Mouse (Mus musculus): ENCODE data around the gene Ccdc69. TPM values are rescaled to one million over a fixed set of nuclear protein-coding genes. Genes with fewer than 3 reads are reported as not detected.

Ccdc69 gene
- polyA plus RNA-seq, 1 experiment from 2014 or later, result 0.56 TPM

DNA sequence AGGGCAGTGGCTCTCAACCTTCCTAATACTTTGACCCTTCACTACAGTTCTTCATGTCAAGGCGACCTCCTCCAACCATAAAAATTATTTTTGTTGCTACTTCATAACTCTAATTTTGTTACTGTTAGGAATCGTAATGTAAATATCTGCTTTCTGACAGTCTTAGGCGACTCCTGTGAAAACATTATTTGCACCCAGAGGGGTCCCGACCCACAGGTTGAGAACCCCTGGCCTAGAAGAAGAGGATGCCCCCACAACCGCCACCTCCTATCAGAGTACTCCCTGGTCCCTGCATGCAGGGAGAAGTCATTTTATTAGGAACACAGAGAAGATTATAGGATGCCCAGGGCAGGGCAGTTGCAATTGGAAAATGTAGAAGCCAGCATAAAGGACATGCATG, 6.6 kb downstream of the Ccdc69 start:
- no peaks in the 10 kb centered on the region for H3K9me3 ChIP-seq (replicated peaks)
- H3K4me3 ChIP-seq (replicated peaks), result no peak overlapping the region
- H3K36me3 ChIP-seq, result no peaks in the 10 kb centered on the region
- 93% methylated on average over 5 of the region's 5 CpGs for WGBS
- no peaks in the 10 kb centered on the region for H3K4me1 ChIP-seq
- no peak for ATAC-seq (ENCODE audit: low FRiP score)
- H3K27ac ChIP-seq (replicated peaks), result no peak overlapping the region
- H3K27me3 ChIP-seq (replicated peaks), result 0 out of 2 replicates have a peak, but pooled peaks cover under 1% of the 10 kb centered on the region
- no peak overlapping the region for H3K4me2 ChIP-seq
- no peak overlapping the region for H3K9ac ChIP-seq (replicated peaks)

DNA sequence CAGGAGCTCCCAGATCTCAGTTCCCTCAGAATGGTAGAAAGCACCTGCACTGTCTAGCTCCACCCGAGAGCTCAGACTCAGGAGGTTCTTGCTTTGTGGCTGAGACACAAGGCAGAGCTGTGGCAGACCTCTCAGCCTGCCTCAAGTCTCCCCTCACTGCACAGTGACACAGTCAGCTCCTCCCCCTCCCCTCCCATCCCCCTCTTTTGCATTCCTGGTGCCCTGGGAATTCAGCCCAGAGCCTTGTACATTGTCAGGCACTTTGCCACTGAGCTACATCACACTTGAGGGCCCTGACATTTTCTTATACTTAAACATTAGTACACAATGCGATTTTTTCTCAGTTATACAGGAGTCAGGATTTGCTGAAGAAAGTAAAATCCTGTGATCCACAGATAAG, 8.9 kb downstream of the Ccdc69 start:
- Histone ChIP-seq H3K36me3 (no peaks in the 10 kb centered on the region), H3K27ac (replicated peaks) (no peak overlapping the region), H3K4me1 (no peaks in the 10 kb centered on the region), H3K27me3 (replicated peaks) (no peaks in the 10 kb centered on the region), H3K4me2 (no peak overlapping the region), H3K9ac (replicated peaks) (no peak overlapping the region), H3K9me3 (replicated peaks) (no peaks in the 10 kb centered on the region), H3K4me3 (replicated peaks) (no peak overlapping the region)
- no peak for ATAC-seq (ENCODE audit: low FRiP score)
- WGBS, result 60% methylated on average over 2 of the region's 2 CpGs

DNA sequence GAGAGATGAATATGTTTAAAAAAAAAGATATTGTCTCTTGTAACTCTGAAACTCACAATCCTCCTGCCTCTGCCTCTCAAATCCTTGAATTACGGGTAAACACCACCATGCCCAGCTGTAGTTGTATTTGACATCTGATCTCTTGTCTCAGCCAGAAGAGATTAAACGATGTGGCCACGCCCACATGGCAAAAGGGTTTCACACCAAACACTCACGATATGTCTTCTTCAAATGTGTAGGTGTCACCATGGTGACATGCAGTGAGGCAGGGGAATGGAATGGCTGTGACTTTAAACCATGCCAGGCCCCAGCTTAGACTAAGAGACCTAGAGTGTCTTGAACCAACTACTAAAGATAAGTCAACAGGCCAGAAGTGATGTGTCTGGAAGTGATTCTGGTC, 11.0 kb downstream of the Ccdc69 start:
- 72% methylated on average over 4 of the region's 4 CpGs for WGBS
- no peaks in the 10 kb centered on the region for H3K36me3 ChIP-seq
- no peak overlapping the region for H3K4me2 ChIP-seq
- H3K9ac ChIP-seq (replicated peaks), result no peak overlapping the region
- no peak for ATAC-seq (ENCODE audit: low FRiP score)
- H3K4me3 ChIP-seq (replicated peaks), result no peak overlapping the region
- H3K9me3 ChIP-seq (replicated peaks), result no peaks in the 10 kb centered on the region
- no peak overlapping the region for H3K27ac ChIP-seq (replicated peaks)
- H3K4me1 ChIP-seq, result no peaks in the 10 kb centered on the region
- H3K27me3 ChIP-seq (replicated peaks), result no peaks in the 10 kb centered on the region

DNA sequence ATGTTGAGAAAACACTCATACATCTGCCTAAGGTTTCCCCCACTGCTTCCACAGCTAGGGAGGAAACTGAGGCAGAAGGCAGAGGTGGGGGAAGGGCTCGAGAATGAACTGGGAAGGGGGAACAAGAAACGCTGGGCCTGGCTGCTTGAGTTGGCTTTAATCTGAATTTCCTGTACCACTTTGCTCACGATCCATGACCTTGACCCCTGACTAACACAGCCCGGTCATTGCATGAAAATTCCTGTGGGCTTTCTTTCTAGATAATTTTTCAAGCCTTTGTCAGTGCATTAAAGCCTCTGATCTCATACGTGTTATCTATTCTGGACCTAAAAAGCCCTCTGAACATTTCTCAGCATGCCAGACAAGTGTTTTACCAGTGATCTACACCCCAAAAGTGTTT, 15.1 kb downstream of the Ccdc69 start:
- ATAC-seq (ENCODE audit: low FRiP score), result no peak
- 57% methylated on average over 5 of the region's 5 CpGs for WGBS
- Histone ChIP-seq H3K4me1 (no peaks in the 10 kb centered on the region), H3K36me3 (no peaks in the 10 kb centered on the region), H3K9me3 (replicated peaks) (no peaks in the 10 kb centered on the region), H3K27ac (replicated peaks) (no peak overlapping the region), H3K4me2 (no peak overlapping the region), H3K4me3 (replicated peaks) (no peak overlapping the region), H3K27me3 (replicated peaks) (no peaks in the 10 kb centered on the region), H3K9ac (replicated peaks) (no peak overlapping the region)

DNA sequence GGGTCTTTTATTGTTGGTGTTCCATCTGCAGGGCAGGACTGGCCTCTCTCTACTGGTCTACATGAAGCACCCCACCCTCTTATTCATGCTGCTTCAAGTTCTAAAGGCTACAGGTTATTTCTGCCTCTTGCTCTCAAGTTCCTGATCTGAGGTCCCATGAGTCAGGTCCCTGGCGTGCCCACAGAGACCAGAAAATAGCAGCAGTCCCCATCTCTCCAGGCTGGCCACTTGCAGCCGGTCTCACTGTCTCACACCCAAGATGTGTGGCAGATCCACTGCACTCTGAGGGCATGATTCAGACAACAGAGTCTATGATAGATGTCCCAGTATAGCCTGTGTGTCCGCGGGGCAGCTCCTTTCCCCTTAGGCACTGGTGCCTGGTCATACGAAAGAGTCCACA, 17.1 kb downstream of the Ccdc69 start:
- Histone ChIP-seq H3K4me3 (replicated peaks) (no peak overlapping the region), H3K9ac (replicated peaks) (no peak overlapping the region), H3K36me3 (no peaks in the 10 kb centered on the region), H3K4me1 (no peaks in the 10 kb centered on the region), H3K27me3 (replicated peaks) (no peaks in the 10 kb centered on the region), H3K27ac (replicated peaks) (no peak overlapping the region), H3K9me3 (replicated peaks) (no peaks in the 10 kb centered on the region), H3K4me2 (no peak overlapping the region)
- 93% methylated on average over 5 of the region's 5 CpGs for WGBS
- ATAC-seq (ENCODE audit: low FRiP score), result no peak

DNA sequence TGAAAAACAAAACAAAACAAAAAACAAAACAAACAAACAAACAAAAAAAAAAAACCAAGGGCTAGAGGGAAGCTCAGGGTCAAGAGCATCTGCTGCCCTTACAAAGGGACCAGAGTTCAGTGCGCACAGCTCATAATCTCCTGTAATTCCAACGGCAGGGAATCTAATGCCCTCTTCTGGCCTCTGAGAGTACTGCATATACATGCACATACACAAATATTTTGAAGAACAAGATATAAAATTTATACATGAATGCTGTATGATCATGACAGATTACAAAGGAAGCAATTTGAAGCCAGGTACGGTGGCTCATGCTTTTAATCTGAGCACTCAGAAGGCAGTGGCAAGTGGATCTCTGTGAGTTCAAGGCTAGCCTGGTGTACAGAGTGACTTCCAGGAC, 20.4 kb downstream of the Ccdc69 start:
- H3K9ac ChIP-seq (replicated peaks), result no peak overlapping the region
- no peaks in the 10 kb centered on the region for H3K4me1 ChIP-seq
- H3K36me3 ChIP-seq, result no peaks in the 10 kb centered on the region
- no peak for ATAC-seq (ENCODE audit: low FRiP score)
- no peaks in the 10 kb centered on the region for H3K27me3 ChIP-seq (replicated peaks)
- no peak overlapping the region for H3K27ac ChIP-seq (replicated peaks)
- H3K9me3 ChIP-seq (replicated peaks), result no peaks in the 10 kb centered on the region
- H3K4me3 ChIP-seq (replicated peaks), result no peak overlapping the region
- 84% methylated on average over 3 of the region's 3 CpGs for WGBS
- no peak overlapping the region for H3K4me2 ChIP-seq

DNA sequence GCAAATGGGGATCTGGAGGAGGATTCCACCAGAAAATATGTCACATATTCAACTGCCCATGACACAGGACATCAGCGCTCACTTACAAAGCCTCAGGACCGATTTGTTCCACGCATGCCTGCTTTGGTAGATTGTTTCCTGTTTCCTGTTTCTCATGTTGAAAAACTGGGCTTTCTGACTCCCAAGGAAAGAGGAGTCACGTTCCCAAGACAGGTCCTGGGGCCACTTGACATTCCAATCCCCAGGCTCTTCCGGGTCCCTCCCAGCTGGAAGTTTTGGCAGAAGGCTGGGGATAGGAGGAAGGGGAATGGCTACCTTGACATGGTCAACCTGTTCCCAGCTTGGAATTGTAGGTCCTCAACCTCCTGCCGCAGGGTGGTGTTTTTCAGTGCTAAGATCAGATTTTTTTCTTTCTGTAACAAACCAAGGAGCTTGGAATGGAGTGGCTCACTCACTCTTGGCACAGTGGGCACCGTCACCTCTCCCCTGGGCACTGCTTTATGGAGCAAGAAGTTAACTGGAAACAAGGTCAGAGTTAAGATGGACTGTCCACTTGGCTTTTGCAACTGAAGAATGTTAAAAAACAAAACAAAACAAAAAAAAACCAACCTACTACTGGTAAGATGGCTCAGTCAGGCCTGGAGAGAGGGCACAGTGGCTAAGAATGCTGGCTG, 27.0 kb downstream of the Ccdc69 start:
- Histone ChIP-seq H3K4me3 (replicated peaks) (no peak overlapping the region), H3K4me2 (no peak overlapping the region), H3K27me3 (replicated peaks) (no peaks in the 10 kb centered on the region), H3K27ac (replicated peaks) (no peak overlapping the region), H3K36me3 (no peaks in the 10 kb centered on the region), H3K9ac (replicated peaks) (no peak overlapping the region), H3K9me3 (replicated peaks) (no peaks in the 10 kb centered on the region), H3K4me1 (no peaks in the 10 kb centered on the region)
- ATAC-seq (ENCODE audit: low FRiP score), result no peak
- 86% methylated on average over 7 of the region's 7 CpGs for WGBS

DNA sequence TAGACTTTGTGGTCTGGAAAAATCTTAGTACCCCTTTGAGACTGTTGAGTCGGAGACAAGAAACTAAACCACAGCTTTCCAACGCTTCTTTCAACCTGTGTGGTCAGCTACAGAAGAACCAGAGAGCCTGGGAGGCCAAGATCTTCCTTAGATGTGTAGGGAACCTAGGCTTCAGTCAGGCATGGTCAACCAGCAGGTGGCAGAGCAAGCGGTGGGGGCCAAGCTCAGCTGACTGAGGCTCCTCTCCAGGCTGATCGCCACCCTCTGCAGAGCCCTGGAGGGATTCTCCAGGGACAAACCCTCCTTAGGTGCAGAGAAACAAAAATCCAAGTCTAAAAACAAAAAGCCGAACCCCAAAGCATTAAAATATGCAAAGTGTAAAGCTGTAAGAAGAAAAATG, 31.3 kb downstream of the Ccdc69 start:
- H3K9me3 ChIP-seq (replicated peaks), result no peaks in the 10 kb centered on the region
- ATAC-seq (ENCODE audit: low FRiP score), result no peak
- H3K27me3 ChIP-seq (replicated peaks), result no peaks in the 10 kb centered on the region
- 63% methylated on average over 5 of the region's 5 CpGs for WGBS
- H3K4me3 ChIP-seq (replicated peaks), result no peak overlapping the region
- H3K4me2 ChIP-seq, result no peak overlapping the region
- no peaks in the 10 kb centered on the region for H3K36me3 ChIP-seq
- H3K9ac ChIP-seq (replicated peaks), result no peak overlapping the region
- no peak overlapping the region for H3K27ac ChIP-seq (replicated peaks)
- no peaks in the 10 kb centered on the region for H3K4me1 ChIP-seq

DNA sequence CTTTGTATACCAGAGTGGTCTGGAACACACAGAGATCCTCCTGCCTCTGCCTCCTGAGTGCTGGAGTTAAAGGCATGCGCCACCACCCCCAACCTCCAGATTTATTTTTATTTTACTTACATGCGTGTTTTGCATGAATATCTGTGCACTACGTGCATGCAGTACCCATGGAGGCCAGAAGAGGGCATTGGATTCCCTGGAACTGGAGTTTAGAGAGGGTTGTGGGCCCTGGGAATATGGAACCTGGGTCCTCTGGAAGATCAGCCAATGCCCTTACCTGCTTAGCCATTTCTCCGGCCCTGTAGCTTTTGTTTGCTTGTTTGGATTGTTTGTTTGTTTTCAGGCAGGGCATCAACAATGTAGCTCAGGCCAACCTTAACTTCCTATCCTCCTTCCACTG, 36.6 kb downstream of the Ccdc69 start:
- Histone ChIP-seq H3K9me3 (replicated peaks) (no peaks in the 10 kb centered on the region), H3K4me2 (no peak overlapping the region), H3K27me3 (replicated peaks) (no peaks in the 10 kb centered on the region), H3K4me1 (no peaks in the 10 kb centered on the region), H3K4me3 (replicated peaks) (no peak overlapping the region), H3K9ac (replicated peaks) (no peak overlapping the region), H3K27ac (replicated peaks) (no peak overlapping the region), H3K36me3 (no peaks in the 10 kb centered on the region)
- 76% methylated on average over 4 of the region's 4 CpGs for WGBS
- ATAC-seq (ENCODE audit: low FRiP score), result no peak

DNA sequence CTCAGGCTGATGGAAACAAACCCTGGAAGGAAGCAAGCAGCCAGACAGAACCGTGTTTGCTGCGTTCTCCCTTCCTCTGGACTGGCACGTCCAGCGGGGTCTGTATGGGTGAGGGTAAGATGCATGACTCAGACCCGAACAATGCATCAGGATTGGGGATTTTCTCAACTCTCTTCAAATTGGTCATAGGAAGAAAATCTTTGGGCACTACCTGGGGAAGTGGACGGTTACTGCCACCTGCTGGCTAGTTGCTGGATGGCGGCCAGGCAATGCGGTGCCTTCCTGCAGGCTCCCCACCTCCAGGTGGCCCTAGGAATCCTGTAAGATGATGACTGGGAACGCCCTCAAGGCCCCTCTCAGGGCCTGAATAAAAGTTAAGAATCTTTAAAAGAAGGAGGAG, 38.3 kb downstream of the Ccdc69 start:
- 16% methylated on average over 9 of the region's 9 CpGs for WGBS
- no peak for ATAC-seq (ENCODE audit: low FRiP score)

DNA sequence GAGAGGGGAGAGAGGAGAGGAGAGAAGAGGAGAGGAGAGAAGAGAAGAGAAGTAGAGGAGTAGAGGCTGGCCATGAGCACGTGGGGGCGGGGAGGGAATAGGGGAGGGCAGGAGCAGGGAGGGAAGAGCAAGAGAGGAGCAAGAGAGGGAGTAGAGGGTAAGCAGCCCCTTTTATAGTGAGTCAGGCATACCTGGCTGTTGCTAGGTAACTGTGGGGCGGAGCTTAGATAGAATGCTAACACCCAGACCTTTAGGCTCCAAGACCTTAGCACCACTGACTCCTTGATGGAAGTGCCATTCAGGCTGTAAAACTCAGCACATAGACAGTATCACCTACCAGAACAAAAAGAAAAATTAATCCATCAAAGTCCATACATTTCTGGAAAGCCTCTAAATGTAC, 41.3 kb downstream of the Ccdc69 start:
- Histone ChIP-seq H3K36me3 (no peaks in the 10 kb centered on the region), H3K4me3 (replicated peaks) (no peak overlapping the region), H3K4me1 (peaks cover 18% of the 10 kb centered on the region), H3K27me3 (replicated peaks) (peaks cover 17% of the 10 kb centered on the region; the same call in 1 of the 2 replicates), H3K9ac (replicated peaks) (no peak overlapping the region), H3K9me3 (replicated peaks) (no peaks in the 10 kb centered on the region), H3K27ac (replicated peaks) (no peak overlapping the region), H3K4me2 (no peak overlapping the region)
- 37% methylated on average over 3 of the region's 3 CpGs for WGBS
- no peak for ATAC-seq (ENCODE audit: low FRiP score)

More for the DNA sequence above, 38.3 kb downstream of the Ccdc69 start:
- H3K27me3 ChIP-seq (replicated peaks), result peaks cover 6% of the 10 kb centered on the region; the same call in 1 of the 2 replicates
- no peak overlapping the region for H3K9ac ChIP-seq (replicated peaks)
- no peaks in the 10 kb centered on the region for H3K36me3 ChIP-seq
- H3K4me2 ChIP-seq, result no peak overlapping the region
- no peak overlapping the region for H3K4me3 ChIP-seq (replicated peaks)
- H3K27ac ChIP-seq (replicated peaks), result no peak overlapping the region
- no peaks in the 10 kb centered on the region for H3K9me3 ChIP-seq (replicated peaks)
- no peaks in the 10 kb centered on the region for H3K4me1 ChIP-seq

DNA sequence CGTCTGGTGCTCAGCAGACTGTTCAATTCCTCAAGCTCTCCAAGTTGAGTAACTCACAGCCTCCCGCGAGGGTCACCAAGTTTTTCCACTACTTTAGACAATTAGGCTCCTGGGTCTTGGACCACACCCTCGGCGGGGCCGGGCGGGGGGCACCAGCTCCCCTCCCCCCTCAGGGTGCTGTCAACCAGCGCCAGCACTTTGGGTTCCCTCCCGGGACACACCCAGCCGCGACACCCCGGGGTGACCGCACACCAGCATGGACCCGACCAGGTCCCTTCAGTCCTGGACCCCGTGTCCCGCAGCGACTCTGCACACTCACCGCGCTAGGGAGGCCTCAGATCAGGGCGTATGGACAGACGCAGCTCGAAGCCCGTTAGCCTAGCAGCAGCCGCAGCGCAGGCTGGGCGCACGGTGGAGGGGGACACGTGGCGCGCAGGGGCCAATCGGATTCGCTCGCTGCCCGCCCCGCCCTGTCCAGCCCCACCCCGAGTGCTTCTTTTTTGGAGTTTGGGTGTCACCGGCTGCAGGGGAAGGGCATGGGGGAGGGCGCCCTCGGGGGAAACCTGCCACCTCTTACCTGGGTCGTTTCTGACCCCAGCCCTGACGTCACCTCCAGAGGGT, 44.8 kb downstream of the Ccdc69 start, which contains the start of gene Anxa6:
Gene Anxa6 (minus strand): TSS at position 406 of the 621 bp plus-strand sequence.
- H3K9me3 ChIP-seq (replicated peaks), result no peaks in the 10 kb centered on the region
- ATAC-seq (ENCODE audit: low FRiP score), result peak; percentile 92
- H3K4me1 ChIP-seq, result peaks cover 34% of the 10 kb centered on the region
- peak within 1 kb of the TSS; percentile 94 for H3K4me2 ChIP-seq
- H3K27ac ChIP-seq (replicated peaks), result peak within 1 kb of the TSS; percentile 70
- peak within 1 kb of the TSS; percentile 57 for H3K9ac ChIP-seq (replicated peaks)
- 2% methylated on average over 41 of the region's 41 CpGs for WGBS
- H3K36me3 ChIP-seq, result no peaks in the 10 kb centered on the region
- peaks cover 17% of the 10 kb centered on the region; the same call in 1 of the 2 replicates for H3K27me3 ChIP-seq (replicated peaks)
- peak within 1 kb of the TSS; percentile 60 for H3K4me3 ChIP-seq (replicated peaks)

All from neural tube, embryonic 15.5 days (tissue).